Mouse (Mus musculus): ENCODE measurements around the gene Spock1. TPM values are rescaled to one million over a fixed set of nuclear protein-coding genes. Genes with fewer than 3 reads are reported as not detected.

The Spock1 gene
- polyA plus RNA-seq, 1 experiment from 2014 or later: 0.77 TPM

GRCm38 (mm10) chr13:57534325-57534724 is 373.8 kb downstream of the Spock1 start:
- no peak overlapping the region for H3K4me3 ChIP-seq (ENCODE audit: low read length)
- H3K9me3 ChIP-seq (replicated peaks; ENCODE audit: control insufficient read depth, low read length): no peaks in the 10 kb centered on the region
- no peak overlapping the region for H3K27ac ChIP-seq (ENCODE audit: low read length)
- H3K4me2 ChIP-seq (ENCODE audit: low read depth, low read length): no peak overlapping the region
- ATAC-seq (replicated peaks; ENCODE audit: extremely low read depth, insufficient read depth, low FRiP score): no peak
- 90% methylated on average over 7 of the region's 7 CpGs for WGBS
- H3K9ac ChIP-seq (ENCODE audit: low read length): no peak overlapping the region
- peaks cover 2% of the 10 kb centered on the region; the same call in 1 of the 2 replicates for H3K4me1 ChIP-seq (ENCODE audit: control insufficient read depth, insufficient read depth, low read length)
- H3K36me3 ChIP-seq (ENCODE audit: control insufficient read depth, insufficient read depth): no peaks in the 10 kb centered on the region
- H3K27me3 ChIP-seq (ENCODE audit: control insufficient read depth, insufficient read depth, low read length): no peaks in the 10 kb centered on the region

GRCm38 (mm10) chr13:57525946-57526345 is 382.2 kb downstream of the Spock1 start:
- no peaks in the 10 kb centered on the region for H3K9me3 ChIP-seq (replicated peaks; ENCODE audit: control insufficient read depth, low read length)
- peaks cover 11% of the 10 kb centered on the region for H3K4me1 ChIP-seq (ENCODE audit: control insufficient read depth, insufficient read depth, low read length)
- no peak for ATAC-seq (replicated peaks; ENCODE audit: extremely low read depth, insufficient read depth, low FRiP score)
- no peak overlapping the region for H3K9ac ChIP-seq (ENCODE audit: low read length)
- no peak overlapping the region for H3K4me3 ChIP-seq (ENCODE audit: low read length)
- H3K4me2 ChIP-seq (ENCODE audit: low read depth, low read length): no peak overlapping the region
- H3K27ac ChIP-seq (ENCODE audit: low read length): no peak overlapping the region
- H3K36me3 ChIP-seq (ENCODE audit: control insufficient read depth, insufficient read depth): no peaks in the 10 kb centered on the region
- 0 out of 2 replicates have a peak, but pooled peaks cover 2% of the 10 kb centered on the region for H3K27me3 ChIP-seq (ENCODE audit: control insufficient read depth, insufficient read depth, low read length)

- H3K9me3 ChIP-seq (replicated peaks; ENCODE audit: control insufficient read depth, low read length): no peaks in the 10 kb centered on the region
- no peak overlapping the region for H3K4me3 ChIP-seq (ENCODE audit: low read length)
- 0 out of 2 replicates have a peak, but pooled peaks have one; percentile 23 for ATAC-seq (replicated peaks; ENCODE audit: extremely low read depth, insufficient read depth, low FRiP score)
- WGBS: 33% methylated on average over 3 of the region's 3 CpGs
- H3K9ac ChIP-seq (ENCODE audit: low read length): no peak overlapping the region
- H3K27ac ChIP-seq (ENCODE audit: low read length): no peak overlapping the region
- peaks cover 11% of the 10 kb centered on the region for H3K4me1 ChIP-seq (ENCODE audit: control insufficient read depth, insufficient read depth, low read length)
- no peaks in the 10 kb centered on the region for H3K36me3 ChIP-seq (ENCODE audit: control insufficient read depth, insufficient read depth)
- H3K4me2 ChIP-seq (ENCODE audit: low read depth, low read length): no peak overlapping the region
- H3K27me3 ChIP-seq (ENCODE audit: control insufficient read depth, insufficient read depth, low read length): 0 out of 2 replicates have a peak, but pooled peaks cover 2% of the 10 kb centered on the region
Observed at GRCm38 (mm10) chr13:57524546-57524945, 383.6 kb downstream of the Spock1 start.

GRCm38 (mm10) chr13:57523366-57523765 is 384.8 kb downstream of the Spock1 start:
- peaks cover 11% of the 10 kb centered on the region for H3K4me1 ChIP-seq (ENCODE audit: control insufficient read depth, insufficient read depth, low read length)
- no peak overlapping the region for H3K9ac ChIP-seq (ENCODE audit: low read length)
- no peaks in the 10 kb centered on the region for H3K36me3 ChIP-seq (ENCODE audit: control insufficient read depth, insufficient read depth)
- H3K27me3 ChIP-seq (ENCODE audit: control insufficient read depth, insufficient read depth, low read length): 0 out of 2 replicates have a peak, but pooled peaks cover 2% of the 10 kb centered on the region
- no peaks in the 10 kb centered on the region for H3K9me3 ChIP-seq (replicated peaks; ENCODE audit: control insufficient read depth, low read length)
- WGBS: 85% methylated on average over 5 of the region's 5 CpGs
- H3K4me2 ChIP-seq (ENCODE audit: low read depth, low read length): no peak overlapping the region
- ATAC-seq (replicated peaks; ENCODE audit: extremely low read depth, insufficient read depth, low FRiP score): no peak
- no peak overlapping the region for H3K27ac ChIP-seq (ENCODE audit: low read length)
- H3K4me3 ChIP-seq (ENCODE audit: low read length): no peak overlapping the region

- 62% methylated on average over 4 of the region's 4 CpGs for WGBS
- H3K27ac ChIP-seq (ENCODE audit: low read length): no peak overlapping the region
Observed at GRCm38 (mm10) chr13:57522319-57522718, 385.8 kb downstream of the Spock1 start.

GRCm38 (mm10) chr13:57521152-57521551 is 387.0 kb downstream of the Spock1 start:
- H3K4me3 ChIP-seq (ENCODE audit: low read length): no peak overlapping the region
- ATAC-seq (replicated peaks; ENCODE audit: extremely low read depth, insufficient read depth, low FRiP score): peak; percentile 63; the same call in 1 of the 2 replicates
- H3K4me2 ChIP-seq (ENCODE audit: low read depth, low read length): no peak overlapping the region
- 6% methylated on average over 3 of the region's 3 CpGs for WGBS
- no peaks in the 10 kb centered on the region for H3K36me3 ChIP-seq (ENCODE audit: control insufficient read depth, insufficient read depth)
- H3K27me3 ChIP-seq (ENCODE audit: control insufficient read depth, insufficient read depth, low read length): 0 out of 2 replicates have a peak, but pooled peaks cover 2% of the 10 kb centered on the region
- H3K9ac ChIP-seq (ENCODE audit: low read length): no peak overlapping the region
- H3K27ac ChIP-seq (ENCODE audit: low read length): no peak overlapping the region
- peaks cover 11% of the 10 kb centered on the region for H3K4me1 ChIP-seq (ENCODE audit: control insufficient read depth, insufficient read depth, low read length)
- no peaks in the 10 kb centered on the region for H3K9me3 ChIP-seq (replicated peaks; ENCODE audit: control insufficient read depth, low read length)

More at GRCm38 (mm10) chr13:57522319-57522718, 385.8 kb downstream of the Spock1 start:
- Histone ChIP-seq H3K36me3 (ENCODE audit: control insufficient read depth, insufficient read depth) (no peaks in the 10 kb centered on the region), H3K4me1 (ENCODE audit: control insufficient read depth, insufficient read depth, low read length) (peaks cover 11% of the 10 kb centered on the region), H3K27me3 (ENCODE audit: control insufficient read depth, insufficient read depth, low read length) (0 out of 2 replicates have a peak, but pooled peaks cover 2% of the 10 kb centered on the region), H3K9ac (ENCODE audit: low read length) (no peak overlapping the region), H3K4me3 (ENCODE audit: low read length) (no peak overlapping the region), H3K4me2 (ENCODE audit: low read depth, low read length) (no peak overlapping the region), H3K9me3 (replicated peaks; ENCODE audit: control insufficient read depth, low read length) (no peaks in the 10 kb centered on the region)
- ATAC-seq (replicated peaks; ENCODE audit: extremely low read depth, insufficient read depth, low FRiP score): no peak

GRCm38 (mm10) chr13:57519790-57520189 is 388.3 kb downstream of the Spock1 start:
- no peak for ATAC-seq (replicated peaks; ENCODE audit: extremely low read depth, insufficient read depth, low FRiP score)
- Histone ChIP-seq H3K4me1 (ENCODE audit: control insufficient read depth, insufficient read depth, low read length) (peaks cover 11% of the 10 kb centered on the region), H3K36me3 (ENCODE audit: control insufficient read depth, insufficient read depth) (no peaks in the 10 kb centered on the region), H3K9me3 (replicated peaks; ENCODE audit: control insufficient read depth, low read length) (no peaks in the 10 kb centered on the region), H3K9ac (ENCODE audit: low read length) (no peak overlapping the region), H3K4me3 (ENCODE audit: low read length) (no peak overlapping the region), H3K4me2 (ENCODE audit: low read depth, low read length) (no peak overlapping the region), H3K27me3 (ENCODE audit: control insufficient read depth, insufficient read depth, low read length) (0 out of 2 replicates have a peak, but pooled peaks cover 2% of the 10 kb centered on the region), H3K27ac (ENCODE audit: low read length) (no peak overlapping the region)
- WGBS: 43% methylated on average over 11 of the region's 11 CpGs

- no peak overlapping the region for H3K4me2 ChIP-seq (ENCODE audit: low read depth, low read length)
- H3K4me1 ChIP-seq (ENCODE audit: control insufficient read depth, insufficient read depth, low read length): no peaks in the 10 kb centered on the region
- no peak overlapping the region for H3K9ac ChIP-seq (ENCODE audit: low read length)
- no peak overlapping the region for H3K4me3 ChIP-seq (ENCODE audit: low read length)
- no peaks in the 10 kb centered on the region for H3K27me3 ChIP-seq (ENCODE audit: control insufficient read depth, insufficient read depth, low read length)
- ATAC-seq (replicated peaks; ENCODE audit: extremely low read depth, insufficient read depth, low FRiP score): no peak
- no peaks in the 10 kb centered on the region for H3K9me3 ChIP-seq (replicated peaks; ENCODE audit: control insufficient read depth, low read length)
- H3K36me3 ChIP-seq (ENCODE audit: control insufficient read depth, insufficient read depth): no peaks in the 10 kb centered on the region
- no peak overlapping the region for H3K27ac ChIP-seq (ENCODE audit: low read length)
- WGBS: 74% methylated on average over 11 of the region's 11 CpGs
Observed at GRCm38 (mm10) chr13:57515737-57516136, 392.4 kb downstream of the Spock1 start.

- H3K36me3 ChIP-seq (ENCODE audit: control insufficient read depth, insufficient read depth): no peaks in the 10 kb centered on the region
- whole genome bisulfite sequencing: 62% methylated on average over 7 of the region's 7 CpGs
- no peak overlapping the region for H3K4me2 ChIP-seq (ENCODE audit: low read depth, low read length)
- H3K27ac ChIP-seq (ENCODE audit: low read length): no peak overlapping the region
- no peak overlapping the region for H3K9ac ChIP-seq (ENCODE audit: low read length)
- H3K27me3 ChIP-seq (ENCODE audit: control insufficient read depth, insufficient read depth, low read length): no peaks in the 10 kb centered on the region
- H3K4me1 ChIP-seq (ENCODE audit: control insufficient read depth, insufficient read depth, low read length): no peaks in the 10 kb centered on the region
- H3K9me3 ChIP-seq (replicated peaks; ENCODE audit: control insufficient read depth, low read length): no peaks in the 10 kb centered on the region
- no peak for ATAC-seq (replicated peaks; ENCODE audit: extremely low read depth, insufficient read depth, low FRiP score)
- H3K4me3 ChIP-seq (ENCODE audit: low read length): no peak overlapping the region
Observed at GRCm38 (mm10) chr13:57501552-57501951, 406.6 kb downstream of the Spock1 start.
